Mouse (Mus musculus): ENCODE results near the gene Per1. TPM values are rescaled to one million over a fixed set of nuclear protein-coding genes. Genes with fewer than 3 reads are reported as not detected.

The Per1 gene
- polyA plus RNA-seq, 1 experiment = 57.6 TPM

- TF ChIP-seq CTCF (IDR thresholded peaks at IDR 0.05; ENCODE audit: extremely low read depth, insufficient read depth, low read length) = no peak
- no peak for TF ChIP-seq POLR2A (IDR thresholded peaks at IDR 0.05; ENCODE audit: extremely low read depth, insufficient read depth, low read length)
- Histone ChIP-seq H3K4me3 (ENCODE audit: insufficient read depth, low read length) (peak within 1 kb of the TSS; percentile 21; the same call in 1 of the 2 replicates), H3K4me1 (ENCODE audit: control insufficient read depth, insufficient read depth, low read length) (peaks cover 3% of the 10 kb centered on the region; the same call in 1 of the 2 replicates), H3K27ac (ENCODE audit: insufficient read depth, low read length) (no peak within 1 kb of the TSS)
Measured at GRCm38 (mm10) chr11:69156800-69157199, 61.8 kb downstream of the Per1 start, which contains the start of gene Alox12b. Gene Alox12b (plus strand): TSS chr11:69156989.

Other genes with a start within 250 kb of the Per1 start
- 102 and 103 TPM in 2 replicates for gene Ndel1, start 223.4 kb upstream of the Per1 start, polyA plus RNA-seq (2012; rRNA removed)
- gene Rnf222, start 206.7 kb upstream of the Per1 start, polyA plus RNA-seq (2012; rRNA removed) = 0.04 and 0.06 TPM in 2 replicates
- gene Rpl26, start 193.6 kb upstream of the Per1 start, polyA plus RNA-seq (2012; rRNA removed) = 1,839 and 1,926 TPM in 2 replicates
- 0.79 and 1.2 TPM in 2 replicates for gene Odf4, start 168.1 kb upstream of the Per1 start, polyA plus RNA-seq (2012; rRNA removed)
- gene Arhgef15, start 137.7 kb upstream of the Per1 start, polyA plus RNA-seq (2012; rRNA removed) = 27.5 and 32.5 TPM in 2 replicates
- gene Slc25a35, start 127.1 kb upstream of the Per1 start, polyA plus RNA-seq (2012; rRNA removed) = 12.2 and 12.8 TPM in 2 replicates
- gene Rangrf, start 120.0 kb upstream of the Per1 start, polyA plus RNA-seq (2012; rRNA removed) = 33.8 and 37.5 TPM in 2 replicates
- gene Pfas, start 86.8 kb upstream of the Per1 start, polyA plus RNA-seq (2012; rRNA removed) = 17.6 and 20.9 TPM in 2 replicates
- gene Ctc1, start 79.3 kb upstream of the Per1 start, polyA plus RNA-seq (2012; rRNA removed) = 47.0 and 50.0 TPM in 2 replicates
- gene Aurkb, start 49.6 kb upstream of the Per1 start, polyA plus RNA-seq (2012; rRNA removed) = 0.57 and 1.2 TPM in 2 replicates
- gene Borcs6, start 35.5 kb upstream of the Per1 start, polyA plus RNA-seq (2012; rRNA removed) = 32.5 and 34.1 TPM in 2 replicates
- 20.6 and 21.4 TPM in 2 replicates for gene Tmem107, start 24.4 kb upstream of the Per1 start, polyA plus RNA-seq (2012; rRNA removed)
- 1,153 and 1,156 TPM in 2 replicates for gene Vamp2, start 6.7 kb upstream of the Per1 start, polyA plus RNA-seq (2012; rRNA removed)
- 0.50 and 0.83 TPM in 2 replicates for gene Hes7, start 25.2 kb downstream of the Per1 start, polyA plus RNA-seq (2012; rRNA removed)
- gene 9130213A22Rik, start 27.4 kb downstream of the Per1 start, polyA plus RNA-seq (2012; rRNA removed) = 2.1 and 2.3 TPM in 2 replicates
- 8.7 and 11.6 TPM in 2 replicates for gene Aloxe3, start 30.7 kb downstream of the Per1 start, polyA plus RNA-seq (2012; rRNA removed)
- gene Alox12b, start 61.8 kb downstream of the Per1 start, polyA plus RNA-seq (2012; rRNA removed) = 4.4 and 5.4 TPM in 2 replicates
- 2.2 and 2.7 TPM in 2 replicates for gene Alox8, start 102.6 kb downstream of the Per1 start, polyA plus RNA-seq (2012; rRNA removed)
- 1.6 TPM in 2 replicates for gene Gucy2e, start 141.8 kb downstream of the Per1 start, polyA plus RNA-seq (2012; rRNA removed)
- 25.4 and 32.3 TPM in 2 replicates for gene Cntrob, start 228.6 kb downstream of the Per1 start, polyA plus RNA-seq (2012; rRNA removed)
- 73.9 and 77.0 TPM in 2 replicates for gene Trappc1, start 228.8 kb downstream of the Per1 start, polyA plus RNA-seq (2012; rRNA removed)
- gene Kcnab3, start 231.0 kb downstream of the Per1 start, polyA plus RNA-seq (2012; rRNA removed) = 96.5 and 106 TPM in 2 replicates
- 142 and 144 TPM in 2 replicates for gene Rnf227, start 245.2 kb downstream of the Per1 start, polyA plus RNA-seq (2012; rRNA removed)